Mouse (Mus musculus): ENCODE measurements around the gene Aebp2.

DNA sequence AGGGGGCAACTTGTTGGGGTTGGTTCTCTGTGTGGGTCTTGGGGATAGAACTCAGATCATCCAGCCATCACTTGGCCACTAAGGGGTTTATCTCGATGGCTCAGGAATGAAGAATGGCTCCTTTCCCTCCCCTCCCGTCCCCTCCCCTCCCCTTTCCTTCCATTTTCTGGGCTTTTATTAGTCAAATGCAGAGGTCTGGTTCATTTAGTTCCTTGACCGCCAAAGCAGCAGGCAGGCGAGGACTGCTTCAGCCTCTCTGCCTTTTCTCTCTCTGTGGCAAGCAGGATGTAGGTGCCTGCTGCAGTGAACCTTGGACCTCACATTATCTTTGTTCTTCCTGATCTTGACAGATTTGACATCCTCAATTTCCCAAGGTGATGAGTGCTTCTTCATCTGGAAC lies 54.6 kb downstream of the Aebp2 start:
- TF ChIP-seq CTCF (IDR thresholded peaks at IDR 0.05; ENCODE audit: low read depth): no peak
- TF ChIP-seq EP300 (IDR thresholded peaks at IDR 0.05; ENCODE audit: low read depth): no peak

Data from heart, postnatal 0 days (tissue).